8 mouse cellular contexts compared by ENCODE assay signal in the genomic region with DNA sequence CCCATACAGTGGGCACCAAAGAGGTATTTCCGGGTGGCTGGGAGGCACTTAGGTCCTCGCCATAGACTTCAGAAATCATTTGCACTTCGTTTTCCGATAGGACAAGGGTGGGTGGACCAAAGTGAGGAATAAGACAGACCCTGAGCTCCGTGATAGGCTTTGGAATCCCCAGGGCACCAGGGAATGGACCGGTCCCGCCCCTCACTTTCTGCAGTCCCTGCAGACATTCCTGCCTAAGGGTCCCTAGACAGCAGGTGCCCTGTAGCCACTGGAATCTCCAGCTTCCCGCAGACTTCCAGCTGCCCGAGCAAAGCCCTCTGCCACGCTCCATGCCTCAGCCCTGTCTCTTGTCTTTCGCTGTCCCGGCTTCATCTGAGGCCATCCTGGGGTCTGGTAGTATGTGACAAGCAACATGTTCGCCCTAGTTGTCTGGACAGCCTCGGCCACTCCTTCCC.
DNase-seq lines count a peak whose midpoint lies in the region; ATAC-seq and TF ChIP-seq lines count a peak whose summit lies in the region.

No protein-coding gene starts in this region.

- peak overlapping the region; percentile 33 for H3K4me3 ChIP-seq in kidney, embryonic 15.5 days (replicated peaks)
- peak overlapping the region; percentile 34 for H3K4me3 ChIP-seq in hindbrain, embryonic 16.5 days (ENCODE audit: low read length)
- peak overlapping the region; percentile 34 for H3K4me3 ChIP-seq in midbrain, postnatal 0 days (ENCODE audit: low read depth, low read length)

- H3K9ac ChIP-seq in kidney, embryonic 15.5 days = 0 out of 2 replicates have a peak overlapping the region, but pooled peaks have one; percentile 12
- H3K9ac ChIP-seq in hindbrain, embryonic 16.5 days (ENCODE audit: low read depth, low read length) = peak overlapping the region; percentile 59
- H3K9ac ChIP-seq in midbrain, postnatal 0 days (replicated peaks; ENCODE audit: low read length, poor library complexity, severe bottlenecking) = peak overlapping the region; percentile 46; the same call in 1 of the 2 replicates

- WGBS in kidney, embryonic 15.5 days = 6% methylated on average over 14 of the region's 14 CpGs
- 6% methylated on average over 14 of the region's 14 CpGs for WGBS in hindbrain, embryonic 16.5 days
- 4% methylated on average over 14 of the region's 14 CpGs for WGBS in midbrain, postnatal 0 days

- DNase-seq in kidney, postnatal 25 days = no peak
- DNase-seq in embryo, embryonic 9.5 days (ENCODE audit: extremely low spot score) = peak; percentile 38
- DNase-seq in midbrain, postnatal 0 days (ENCODE audit: low spot score) = no peak
- no peak for DNase-seq in right cerebral cortex, postnatal 36 days (ENCODE audit: low spot score in 2 of 2)
- no peak for DNase-seq in adipocyte (ENCODE audit: low spot score)
- DNase-seq in kidney, postnatal 36 days = no peak

- H3K9me3 ChIP-seq in kidney, embryonic 15.5 days (replicated peaks) = peaks cover 2% of the 10 kb centered on the region; the same call in 1 of the 2 replicates
- H3K9me3 ChIP-seq in hindbrain, embryonic 16.5 days (ENCODE audit: control insufficient read depth, low read length) = no peaks in the 10 kb centered on the region
- H3K9me3 ChIP-seq in midbrain, postnatal 0 days (ENCODE audit: low read length) = no peaks in the 10 kb centered on the region

- H3K4me2 ChIP-seq in kidney, embryonic 15.5 days = peak overlapping the region; percentile 67
- peak overlapping the region; percentile 63 for H3K4me2 ChIP-seq in hindbrain, embryonic 16.5 days (ENCODE audit: low read length)
- H3K4me2 ChIP-seq in midbrain, postnatal 0 days (ENCODE audit: low read depth, low read length, poor library complexity, severe bottlenecking) = peak overlapping the region; percentile 62

- no peak for TF ChIP-seq CTCF in midbrain, postnatal 0 days (IDR thresholded peaks at IDR 0.05)

- peaks cover 6% of the 10 kb centered on the region for H3K36me3 ChIP-seq in kidney, embryonic 15.5 days
- no peaks in the 10 kb centered on the region for H3K36me3 ChIP-seq in hindbrain, embryonic 16.5 days (ENCODE audit: control insufficient read depth, insufficient read depth, low read length)
- no peaks in the 10 kb centered on the region for H3K36me3 ChIP-seq in midbrain, postnatal 0 days (ENCODE audit: insufficient read depth, low read length)

- H3K27ac ChIP-seq in kidney, embryonic 15.5 days = no peak overlapping the region
- H3K27ac ChIP-seq in hindbrain, embryonic 16.5 days (ENCODE audit: low read depth, low read length) = peak overlapping the region; percentile 37; the same call in 1 of the 2 replicates
- H3K27ac ChIP-seq in midbrain, postnatal 0 days (ENCODE audit: low read depth, low read length) = no peak overlapping the region

- H3K27me3 ChIP-seq in kidney, embryonic 15.5 days = no peaks in the 10 kb centered on the region
- H3K27me3 ChIP-seq in hindbrain, embryonic 16.5 days (replicated peaks; ENCODE audit: control insufficient read depth, insufficient read depth, low read length) = no peaks in the 10 kb centered on the region
- H3K27me3 ChIP-seq in midbrain, postnatal 0 days (ENCODE audit: insufficient read depth, low read length) = no peaks in the 10 kb centered on the region

- H3K4me1 ChIP-seq in kidney, embryonic 15.5 days = peaks cover 7% of the 10 kb centered on the region
- H3K4me1 ChIP-seq in hindbrain, embryonic 16.5 days (ENCODE audit: control insufficient read depth, insufficient read depth, low read depth, low read length) = peaks cover 7% of the 10 kb centered on the region
- no peaks in the 10 kb centered on the region; the same call in 1 of the 2 replicates for H3K4me1 ChIP-seq in midbrain, postnatal 0 days (ENCODE audit: insufficient read depth, low read length)

- ATAC-seq in kidney, embryonic 15.5 days (replicated peaks; ENCODE audit: low FRiP score) = peak; percentile 31; the same call in 1 of the 2 replicates
- peak; percentile 64 for ATAC-seq in hindbrain, embryonic 16.5 days
- no peak for ATAC-seq in midbrain, postnatal 0 days (ENCODE audit: low FRiP score)
